Mouse (Mus musculus) spleen, adult 2 months (tissue): Measurements from ENCODE around the gene Cdc16.

ENCODE experiments used
- CTCF ChIP-seq: fragments of 200-500 bp; IDR thresholded peaks from 2 replicates; pipeline ENCODE4 v1.5.1; 2011; ENCODE audit warnings: mild to moderate bottlenecking, inconsistent platforms; ENCODE audit not compliant: insufficient read depth, insufficient read length, insufficient replicate concordance; ENCODE audit errors: extremely low read depth
- POLR2A ChIP-seq: fragments of 200-500 bp; IDR thresholded peaks from 2 replicates; pipeline ENCODE4 v1.6.1; 2011; ENCODE audit warnings: low read depth, low read length, inconsistent platforms

- TF ChIP-seq POLR2A (no peak), CTCF (no peak)
These were observed 996 bp upstream of the Cdc16 start for GRCm38 (mm10) chr8:13756480-13756879.
